In the genomic region with DNA sequence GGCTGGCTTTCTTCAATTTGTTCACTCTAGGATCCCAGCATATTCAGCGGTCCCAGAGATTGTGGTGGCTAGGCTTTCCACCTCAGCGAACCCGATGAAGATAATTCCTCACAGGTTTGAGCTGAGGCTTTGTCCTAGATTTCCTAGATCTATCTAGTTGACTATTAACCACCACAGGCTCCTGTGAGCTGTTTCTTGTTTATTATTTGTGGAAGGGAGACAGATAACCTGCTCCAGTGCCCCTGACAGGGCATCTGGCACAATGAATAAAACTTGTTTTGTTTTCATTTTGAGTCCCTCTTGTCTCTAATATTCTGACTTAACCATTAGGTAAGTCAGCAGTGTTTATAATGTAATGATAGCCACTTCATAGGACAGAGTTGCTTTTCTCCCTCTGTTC, we compare ENCODE assay signal across 13 mouse cellular contexts. TPM values are rescaled to one million over a fixed set of nuclear protein-coding genes. Genes with fewer than 3 reads are reported as not detected.
A peak's percentile ranks its signal among the peaks of the same experiment; 100 is the strongest.
DNase-seq lines count a peak whose midpoint lies in the region; ATAC-seq lines count a peak whose summit lies in the region.
"Had no signal": no experiment of that assay in that cellular context is flagged by ENCODE, and none has a peak within 500 bp of the region (broad histone marks: within the 10 kb centered on the region; RNA-seq: fewer than 3 reads in every experiment).

No protein-coding gene starts in this region.

- no peak overlapping the region for H3K4me3 ChIP-seq in heart, embryonic 13.5 days
- H3K4me3 ChIP-seq in heart, embryonic 12.5 days = no peak overlapping the region
- no peak overlapping the region for H3K4me3 ChIP-seq in liver, embryonic 12.5 days
- H3K4me3 ChIP-seq: limb, embryonic 15.5 days had no signal

- DNase-seq in retina, postnatal 1 day = peak; percentile 34
- no peak for DNase-seq in retina, embryonic 14.5 days (ENCODE audit: low spot score)
- peak; percentile 59 for DNase-seq in yolk sac, embryonic 10.5 days (ENCODE audit: low spot score)
- DNase-seq in spleen, postnatal 10 days (ENCODE audit: low spot score in 2 of 2) = no peak
- no peak for DNase-seq in adrenal gland, postnatal 14 days
- DNase-seq: cerebellum, adult 11-12 months; forebrain, postnatal 0 days; midbrain, embryonic 14.5 days had no signal

- no peak for ATAC-seq in heart, embryonic 13.5 days (ENCODE audit: extremely low read depth, insufficient number of reproducible peaks, low FRiP score, low TSS enrichment)
- ATAC-seq in heart, embryonic 12.5 days (ENCODE audit: insufficient number of reproducible peaks, low FRiP score) = no peak
- ATAC-seq in liver, embryonic 12.5 days = no peak
- ATAC-seq: forebrain, postnatal 0 days had no signal

- peaks cover 73% of the 10 kb centered on the region for H3K4me1 ChIP-seq in heart, embryonic 13.5 days
- H3K4me1 ChIP-seq in heart, embryonic 12.5 days (replicated peaks) = peaks cover 69% of the 10 kb centered on the region
- peaks cover 27% of the 10 kb centered on the region; the same call in 1 of the 2 replicates for H3K4me1 ChIP-seq in liver, embryonic 12.5 days

- H3K9ac ChIP-seq in heart, embryonic 13.5 days = no peak overlapping the region
- no peak overlapping the region for H3K9ac ChIP-seq in heart, embryonic 12.5 days
- H3K9ac ChIP-seq in liver, embryonic 12.5 days = no peak overlapping the region
- H3K9ac ChIP-seq: forebrain, postnatal 0 days; limb, embryonic 15.5 days had no signal

- H3K9me3 ChIP-seq in heart, embryonic 13.5 days = no peaks in the 10 kb centered on the region
- H3K9me3 ChIP-seq in heart, embryonic 12.5 days (replicated peaks) = no peaks in the 10 kb centered on the region
- no peaks in the 10 kb centered on the region for H3K9me3 ChIP-seq in liver, embryonic 12.5 days (replicated peaks)
- H3K9me3 ChIP-seq: limb, embryonic 15.5 days had no signal

- 76% methylated on average over 3 of the region's 3 CpGs for WGBS in heart, embryonic 13.5 days
- WGBS in heart, embryonic 12.5 days = 74% methylated on average over 3 of the region's 3 CpGs
- 79% methylated on average over 3 of the region's 3 CpGs for WGBS in liver, embryonic 12.5 days (ENCODE audit: insufficient replicate concordance)

- peaks cover 9% of the 10 kb centered on the region for H3K36me3 ChIP-seq in heart, embryonic 13.5 days
- peaks cover 12% of the 10 kb centered on the region for H3K36me3 ChIP-seq in heart, embryonic 12.5 days
- H3K36me3 ChIP-seq in liver, embryonic 12.5 days = no peaks in the 10 kb centered on the region

- no peaks in the 10 kb centered on the region for H3K27me3 ChIP-seq in heart, embryonic 13.5 days (replicated peaks)
- no peaks in the 10 kb centered on the region for H3K27me3 ChIP-seq in heart, embryonic 12.5 days (replicated peaks)
- peaks cover 16% of the 10 kb centered on the region for H3K27me3 ChIP-seq in liver, embryonic 12.5 days (replicated peaks)
- H3K27me3 ChIP-seq: CH12.LX; limb, embryonic 15.5 days had no signal

- peak overlapping the region; percentile 20; the same call in 1 of the 2 replicates for H3K27ac ChIP-seq in heart, embryonic 13.5 days (replicated peaks)
- H3K27ac ChIP-seq in heart, embryonic 12.5 days (ENCODE audit: poor library complexity, severe bottlenecking) = no peak overlapping the region
- peak overlapping the region; percentile 36; the same call in 1 of the 2 replicates for H3K27ac ChIP-seq in liver, embryonic 12.5 days
- H3K27ac ChIP-seq: limb, embryonic 15.5 days had no signal

- H3K4me2 ChIP-seq in heart, embryonic 13.5 days = no peak overlapping the region
- no peak overlapping the region for H3K4me2 ChIP-seq in heart, embryonic 12.5 days
- no peak overlapping the region for H3K4me2 ChIP-seq in liver, embryonic 12.5 days
- H3K4me2 ChIP-seq: limb, embryonic 15.5 days had no signal

RNA-seq across cellular contexts. Expression of gene Lpp, which starts 5.6 kb away (rescaled TPM):
- polyA plus RNA-seq in heart, embryonic 13.5 days (2015; fragmentation: Nextera tagmentation; extraction: Ambion mirVana) = 37.9 and 39.8 TPM in 2 replicates
- 50.0 and 58.0 TPM in 2 replicates for polyA plus RNA-seq in heart, embryonic 12.5 days (2016; fragmentation: Nextera tagmentation; extraction: Ambion mirVana)
- 9.5 and 10.6 TPM in 2 replicates for polyA plus RNA-seq in liver, embryonic 12.5 days (2016; fragmentation: Nextera tagmentation; extraction: Ambion mirVana)
- total RNA-seq in adrenal gland, postnatal 14 days (2021) = 56.7 and 61.6 TPM in 2 replicates

Comparison
In these comparisons a context has a peak if more than half of its experiments do, and no peak if none do; other contexts are left out.
1. DNase-seq: peak in retina, postnatal 1 day (single experiment) and yolk sac, embryonic 10.5 days (single experiment); none in retina, embryonic 14.5 days (single experiment), spleen, postnatal 10 days (0 of 2) and adrenal gland, postnatal 14 days (single experiment).